Mouse (Mus musculus): ENCODE results near the gene Cmtm4.

Cmtm4 gene

DNA sequence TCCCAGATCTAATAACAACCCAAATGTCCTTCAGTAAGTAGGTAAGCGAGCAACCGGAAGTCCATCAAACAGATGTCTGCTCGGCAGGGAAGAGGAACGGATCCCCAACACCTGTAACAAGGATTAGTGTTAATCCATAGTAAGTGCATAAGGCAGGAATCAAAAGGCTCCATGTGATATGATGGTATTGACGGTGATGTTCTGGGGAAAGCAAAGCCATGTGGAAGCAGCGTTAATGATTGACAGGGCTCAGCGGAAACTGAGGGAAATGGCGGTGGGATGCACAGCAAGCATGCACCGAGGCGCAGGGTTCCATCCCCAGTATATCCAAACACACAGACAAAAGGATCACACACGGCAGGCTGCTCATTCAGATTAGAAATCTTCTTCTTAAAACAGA, 21.3 kb downstream of the Cmtm4 start:
- no peak for DNase-seq

DNA sequence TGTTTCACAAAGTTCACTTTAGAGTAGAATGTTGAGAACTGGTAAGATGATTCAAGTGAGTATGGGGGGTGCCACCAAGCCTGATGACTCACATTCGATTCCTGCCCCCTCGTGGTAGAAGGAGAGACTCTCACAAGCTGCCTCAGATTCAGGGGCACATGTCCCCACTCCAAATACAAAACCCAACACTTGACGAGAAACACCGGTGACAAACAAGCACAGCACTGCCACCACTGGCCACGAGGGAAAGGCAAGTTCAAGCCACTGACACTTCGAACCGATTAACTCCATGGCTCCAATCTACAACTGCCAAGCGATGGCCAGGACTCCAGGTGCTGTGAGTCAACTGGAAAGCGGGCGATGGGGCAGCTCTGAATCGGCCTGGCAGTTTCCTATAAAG, 21.8 kb downstream of the Cmtm4 start:
- peak; percentile 39 for DNase-seq

DNA sequence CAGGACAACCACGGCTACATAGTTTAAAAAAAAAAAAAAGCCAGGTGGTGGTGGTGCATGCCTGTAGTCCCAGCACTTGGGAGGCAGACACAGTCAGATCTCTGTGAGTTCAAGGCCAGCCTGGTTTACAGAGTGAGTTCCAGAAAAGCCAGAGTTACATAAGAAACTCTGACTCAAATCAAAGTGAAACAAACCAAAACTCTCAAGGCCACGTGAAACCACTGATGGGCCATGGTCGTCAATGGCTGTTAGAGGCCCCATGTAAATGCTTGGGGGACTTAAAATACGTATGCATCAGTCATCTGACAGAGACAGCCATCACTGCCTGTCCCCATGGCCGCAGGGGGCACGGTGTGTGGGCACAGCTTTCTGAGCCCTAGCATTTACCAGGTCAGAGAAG, 24.5 kb downstream of the Cmtm4 start:
- DNase-seq: no peak

DNA sequence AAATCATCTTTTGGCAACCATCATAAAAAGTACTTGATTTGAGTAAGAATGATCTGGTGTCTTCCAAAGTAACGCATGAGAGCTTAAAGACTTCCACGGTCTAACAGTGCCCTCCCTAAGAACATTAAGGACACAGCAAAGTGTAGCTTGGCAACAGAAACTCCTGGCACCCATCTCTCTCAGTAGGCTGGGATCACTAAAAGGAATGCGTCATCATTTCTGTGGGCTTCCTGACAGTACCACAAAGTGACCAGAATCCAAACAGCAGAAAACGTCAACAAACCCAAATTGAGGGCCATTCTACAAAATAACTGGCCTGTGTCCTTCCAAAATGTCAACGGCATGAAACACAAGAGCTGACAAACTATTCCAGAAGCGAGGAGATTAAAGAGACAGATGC, 25.5 kb downstream of the Cmtm4 start:
- no peak for DNase-seq

DNA sequence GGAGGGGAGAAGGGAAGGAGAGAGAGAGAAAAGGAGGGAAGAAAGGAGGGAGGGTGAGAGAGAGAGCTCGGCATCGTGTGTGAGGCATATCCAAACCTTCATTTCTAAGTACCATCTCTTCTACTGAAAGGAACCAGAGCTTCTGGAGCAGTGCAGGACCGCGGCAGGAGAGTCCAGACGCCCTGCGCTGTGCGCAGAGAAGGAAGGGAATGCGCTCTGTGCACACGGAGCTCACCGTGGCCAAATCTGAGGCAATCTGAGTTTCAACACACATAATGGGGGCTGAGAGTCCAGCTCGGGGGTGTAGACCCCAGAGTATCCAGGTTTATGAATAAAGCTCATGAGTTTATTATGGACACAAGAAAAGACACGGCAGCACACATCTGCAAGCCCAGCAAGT, 26.0 kb downstream of the Cmtm4 start:
- no peak for DNase-seq

DNA sequence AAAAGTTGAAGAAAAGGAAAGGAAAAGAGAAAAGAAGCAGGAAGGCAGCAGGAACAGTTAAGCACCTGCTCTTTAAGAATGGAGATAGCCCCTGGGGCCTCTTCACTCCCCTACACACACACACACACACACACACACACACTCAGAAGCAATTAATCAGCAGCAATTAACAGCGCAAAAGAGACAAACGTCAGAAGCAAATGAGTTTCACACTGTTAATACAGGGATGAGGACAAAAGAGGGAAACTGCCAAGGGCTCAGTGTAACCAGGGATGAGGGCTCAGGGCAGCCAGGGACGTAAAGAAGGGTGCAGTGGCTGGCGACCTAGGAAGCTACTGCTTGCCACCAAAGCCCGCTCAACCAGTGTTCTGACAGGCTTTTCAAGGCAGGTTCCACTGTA, 28.2 kb downstream of the Cmtm4 start:
- no peak for DNase-seq

DNA sequence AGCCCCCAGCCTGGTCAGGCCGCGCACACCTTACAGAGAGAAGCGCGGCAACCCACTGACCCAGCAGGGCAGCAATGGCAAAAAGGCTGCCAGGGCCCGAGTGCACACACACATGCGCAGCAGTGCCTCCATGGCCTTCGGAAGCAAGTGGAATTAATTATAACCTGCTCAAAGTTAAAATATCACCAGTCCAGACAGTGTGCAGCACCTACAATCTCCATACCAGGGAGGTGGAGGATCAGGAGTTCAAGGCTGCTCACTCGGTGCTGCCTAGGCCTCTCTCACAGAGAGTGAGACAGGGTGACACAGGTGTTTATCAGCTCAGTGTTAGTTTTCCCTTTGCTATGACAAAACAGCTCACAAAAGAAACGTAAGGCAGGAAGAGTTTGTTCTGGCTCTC, 29.9 kb downstream of the Cmtm4 start:
- DNase-seq: no peak

DNA sequence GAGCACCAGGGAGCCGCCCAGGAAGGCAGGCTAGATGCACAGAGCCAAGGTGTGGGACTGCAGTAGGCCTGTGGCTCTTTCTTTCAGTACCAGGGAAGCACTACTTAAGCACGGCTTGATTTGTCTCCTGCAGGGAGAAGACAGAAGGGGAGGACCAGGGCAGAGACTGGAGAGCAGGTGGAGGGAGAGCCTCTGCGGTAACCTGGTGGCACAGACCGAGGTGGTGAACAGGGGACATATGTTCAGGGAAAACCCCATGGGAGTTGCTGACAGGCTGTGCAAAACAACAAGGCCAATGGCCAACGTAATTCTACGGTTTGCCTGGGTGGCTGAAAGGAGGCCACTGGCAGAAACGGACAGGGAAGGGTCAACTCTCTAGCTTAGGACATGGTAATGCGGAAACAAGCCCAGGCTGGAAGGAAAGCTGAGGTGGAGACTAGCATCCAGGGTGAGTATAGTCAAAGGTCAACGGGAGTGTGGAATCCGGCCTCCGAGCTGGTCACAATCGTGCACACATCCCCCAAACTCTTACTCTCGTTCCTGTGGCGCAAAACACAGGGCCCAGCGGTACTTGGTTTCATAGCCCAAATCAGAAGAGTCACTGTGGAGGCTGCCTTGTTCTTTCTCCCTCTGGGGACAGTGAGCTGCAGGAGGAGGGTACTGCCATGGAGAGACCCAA, 35.7 kb downstream of the Cmtm4 start:
- DNase-seq: no peak

DNA sequence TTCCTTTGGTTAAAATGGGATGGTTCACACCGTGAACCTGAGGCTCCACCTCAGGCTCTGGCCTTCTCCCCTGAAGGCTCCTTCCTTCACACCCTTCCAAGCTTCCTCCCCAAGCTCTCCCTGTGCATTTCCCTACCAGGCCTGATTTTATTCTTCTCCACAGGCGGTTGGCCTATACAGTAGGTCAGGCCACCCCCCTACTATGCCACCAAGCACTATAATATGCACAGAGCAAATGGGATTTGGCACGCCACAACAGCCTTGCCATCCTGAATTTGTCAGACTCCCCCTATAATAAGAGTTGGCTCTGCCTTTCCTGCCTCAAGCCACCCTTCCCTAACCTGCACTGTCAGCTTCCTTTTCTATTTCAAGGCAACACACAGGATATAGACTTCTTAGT, 37.0 kb downstream of the Cmtm4 start:
- no peak for DNase-seq

DNA sequence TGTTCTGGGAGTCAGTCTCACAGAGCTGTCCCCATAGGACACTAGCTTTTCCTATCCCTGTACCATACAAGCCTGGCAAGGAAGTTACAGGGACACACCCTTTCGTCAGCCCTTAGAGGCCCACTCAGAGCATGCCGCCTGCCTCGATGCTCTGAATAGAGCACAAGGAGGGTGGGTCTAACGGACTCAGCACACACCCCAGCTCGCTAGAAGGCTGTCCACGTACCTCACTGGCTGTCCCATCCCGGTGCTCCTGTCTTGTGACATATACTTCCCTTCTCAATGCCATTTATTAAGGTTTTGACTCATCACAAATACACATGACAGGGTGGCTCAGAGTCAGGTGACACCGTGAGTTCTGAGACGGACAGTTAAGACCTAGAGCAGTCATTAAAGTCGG, 41.1 kb downstream of the Cmtm4 start:
- no peak for DNase-seq

DNA sequence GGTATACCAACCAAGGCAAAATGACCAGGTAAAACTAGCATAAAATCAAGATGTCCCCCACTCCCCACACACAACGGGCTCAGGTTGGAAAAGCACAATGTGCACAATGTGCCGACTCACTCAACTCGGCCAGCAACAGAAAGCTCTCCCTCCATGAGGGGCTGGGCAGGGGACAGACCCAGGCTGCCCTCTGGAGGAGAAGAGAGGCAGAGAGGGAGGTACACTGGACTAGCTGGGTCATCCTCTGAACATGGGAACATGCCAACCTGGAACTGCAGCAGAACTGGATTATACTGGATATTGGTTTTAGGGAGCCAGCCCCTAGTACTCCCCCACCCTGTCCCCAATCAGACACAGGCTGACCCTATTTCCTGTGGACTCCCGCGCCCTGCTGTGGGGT, 42.4 kb downstream of the Cmtm4 start:
- no peak for DNase-seq

DNA sequence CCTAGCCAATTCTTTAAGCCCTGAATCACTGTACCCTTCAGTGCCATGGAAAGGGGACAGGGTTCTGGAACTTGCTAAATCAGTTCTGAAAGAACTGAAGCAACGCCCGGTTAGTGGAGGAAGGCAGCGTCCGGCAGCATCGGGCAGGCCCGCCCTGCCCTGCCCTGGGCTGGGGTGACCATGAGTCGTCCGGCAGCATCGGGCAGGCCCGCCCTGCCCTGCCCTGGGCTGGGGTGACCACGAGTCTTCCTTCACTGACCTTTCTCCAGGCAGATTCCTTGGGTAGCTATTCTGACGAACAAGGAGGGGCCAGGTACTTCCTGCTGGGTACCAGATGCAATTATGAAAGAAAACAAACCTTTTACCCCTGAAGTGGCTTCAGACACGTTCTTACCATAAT, 45.6 kb downstream of the Cmtm4 start:
- no peak for DNase-seq

DNA sequence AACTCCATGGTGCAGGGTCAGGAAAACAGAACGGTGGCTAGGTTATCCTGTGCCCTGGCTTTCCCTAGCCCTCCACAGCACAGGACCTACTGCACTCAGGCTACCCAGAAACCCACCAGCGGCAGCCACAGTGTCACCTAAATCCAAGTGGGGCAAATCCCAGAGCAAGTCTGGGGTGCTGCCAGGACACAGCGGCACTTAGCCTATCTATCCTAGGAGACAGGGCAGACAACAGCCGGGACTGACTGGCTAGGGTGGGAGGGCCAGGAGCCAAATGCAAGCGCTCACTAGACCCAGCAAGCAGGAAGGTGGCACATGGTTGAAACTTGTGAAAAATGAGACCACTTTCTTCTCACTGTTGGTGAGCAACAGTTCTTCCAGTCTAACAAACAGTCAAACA, 46.6 kb downstream of the Cmtm4 start:
- no peak for DNase-seq

DNA sequence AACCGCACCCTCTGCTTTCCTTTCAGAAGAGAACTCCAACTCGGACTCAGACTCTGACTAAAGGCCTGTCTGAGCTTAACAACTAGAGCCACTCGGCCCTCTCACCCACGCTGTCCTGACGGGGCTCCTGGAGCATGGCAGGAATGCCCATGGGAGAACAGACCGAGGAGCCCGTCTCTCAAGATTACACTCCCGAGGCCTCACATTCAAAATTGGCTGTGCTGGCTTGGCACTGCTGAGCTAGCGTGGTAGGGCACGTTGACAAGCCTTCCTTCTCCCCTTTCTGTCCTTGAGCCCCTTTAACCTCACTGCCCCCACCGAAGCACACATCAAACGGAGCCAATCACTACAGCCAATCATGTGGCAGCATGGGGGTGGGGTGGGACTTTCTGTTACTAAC, 48.9 kb downstream of the Cmtm4 start:
- no peak for DNase-seq

DNA sequence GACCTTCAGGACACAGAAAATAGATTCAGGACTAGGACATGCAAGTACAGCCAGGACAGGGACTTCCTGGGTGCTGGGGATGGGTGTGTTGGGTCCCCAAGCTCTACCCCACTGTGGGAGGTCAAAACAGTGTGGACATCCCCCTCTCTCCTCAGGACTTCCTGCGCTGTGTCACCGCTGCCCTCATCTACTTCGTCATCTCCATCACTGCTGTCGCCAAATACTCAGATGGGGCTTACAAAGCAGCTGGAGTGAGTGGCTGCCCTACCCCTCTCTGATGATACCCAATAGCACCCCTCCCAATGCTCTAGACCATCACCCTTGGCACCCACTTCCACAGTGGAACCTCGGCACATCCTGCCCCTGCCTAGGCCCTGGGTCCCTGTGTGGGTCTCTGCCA, 51.0 kb downstream of the Cmtm4 start:
- no peak for DNase-seq

DNA sequence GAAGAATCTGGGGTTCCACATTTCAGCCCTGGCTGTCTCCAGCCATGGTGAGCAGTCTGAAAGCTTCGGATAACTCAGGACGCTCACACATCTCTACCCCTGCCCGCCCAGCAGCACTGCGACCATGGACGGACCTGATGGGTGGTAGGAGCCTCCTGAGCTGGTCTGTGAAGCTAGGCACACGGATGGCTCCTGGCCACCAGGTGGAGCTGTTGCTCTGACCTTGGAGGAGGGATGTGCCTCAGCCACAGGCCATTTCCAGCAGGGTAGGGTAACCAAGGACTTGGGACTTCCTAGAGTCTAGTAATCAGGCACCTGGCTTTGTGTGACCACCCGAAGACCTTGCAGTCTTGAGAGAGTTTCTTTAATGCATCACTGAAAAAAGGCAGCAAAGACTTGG, 51.6 kb downstream of the Cmtm4 start:
- peak; percentile 84 for DNase-seq

DNA sequence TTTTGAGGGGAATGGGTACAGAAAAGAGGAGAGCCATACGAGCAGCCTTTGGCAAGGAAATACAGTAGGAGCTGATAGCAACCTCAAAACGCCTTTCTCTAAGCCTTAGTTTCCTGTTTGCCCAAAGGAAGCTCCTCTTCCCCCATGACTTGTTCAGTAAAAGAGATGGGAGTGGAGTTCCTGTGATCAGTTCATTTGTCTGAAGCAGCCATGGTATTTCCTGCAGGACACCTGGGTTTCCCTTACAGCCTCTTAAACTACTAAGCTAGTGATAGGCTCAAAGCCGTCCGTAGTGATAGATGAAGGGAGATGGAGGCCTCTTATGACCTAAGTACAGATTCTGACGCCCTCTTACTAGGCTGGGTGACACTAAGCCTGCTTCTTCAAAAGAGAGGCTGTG, 53.2 kb downstream of the Cmtm4 start:
- no peak for DNase-seq

DNA sequence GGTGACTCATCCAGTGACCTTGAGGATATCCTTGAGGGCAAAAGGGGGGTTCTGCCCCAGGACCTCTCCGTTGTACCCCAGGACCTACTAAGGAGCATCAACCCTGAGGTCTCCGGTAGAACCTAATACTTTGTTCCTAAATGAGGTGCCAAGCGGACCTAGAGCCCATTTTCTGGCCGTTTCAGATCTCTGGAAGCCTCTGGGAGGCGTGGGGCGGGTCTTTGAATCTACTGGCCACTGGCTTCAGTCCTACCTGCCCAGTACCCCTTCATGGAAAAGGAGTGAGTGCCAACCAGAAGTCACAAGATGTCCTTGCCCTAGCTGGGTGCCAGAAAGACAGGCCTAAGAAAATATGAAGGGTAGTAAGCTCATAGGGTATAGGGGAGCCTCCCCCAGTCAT, 53.9 kb downstream of the Cmtm4 start:
- DNase-seq: no peak

DNA sequence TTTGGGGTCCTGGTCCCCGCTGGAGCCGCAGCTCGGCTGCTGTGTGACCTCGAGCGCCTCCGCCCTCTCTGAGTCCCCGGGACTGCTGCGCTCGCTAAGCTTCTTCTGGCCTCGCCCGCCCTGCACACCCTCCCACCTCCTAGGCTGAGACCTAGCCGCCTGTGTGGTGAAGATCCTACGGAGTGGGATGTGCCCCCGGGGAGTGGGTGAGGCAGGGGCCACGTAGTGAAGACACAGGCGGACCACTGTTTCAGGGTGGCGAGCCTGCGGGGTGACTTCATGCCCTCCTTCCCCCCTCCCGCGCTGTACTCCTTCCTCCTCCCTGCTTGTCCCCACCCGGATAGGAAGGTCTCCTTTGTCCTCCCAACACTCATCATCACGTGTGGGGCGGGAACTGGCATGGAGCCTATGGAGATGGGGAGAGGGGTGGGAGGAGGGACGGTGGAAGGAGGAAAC, 54.5 kb downstream of the Cmtm4 start:
- no peak for DNase-seq

DNA sequence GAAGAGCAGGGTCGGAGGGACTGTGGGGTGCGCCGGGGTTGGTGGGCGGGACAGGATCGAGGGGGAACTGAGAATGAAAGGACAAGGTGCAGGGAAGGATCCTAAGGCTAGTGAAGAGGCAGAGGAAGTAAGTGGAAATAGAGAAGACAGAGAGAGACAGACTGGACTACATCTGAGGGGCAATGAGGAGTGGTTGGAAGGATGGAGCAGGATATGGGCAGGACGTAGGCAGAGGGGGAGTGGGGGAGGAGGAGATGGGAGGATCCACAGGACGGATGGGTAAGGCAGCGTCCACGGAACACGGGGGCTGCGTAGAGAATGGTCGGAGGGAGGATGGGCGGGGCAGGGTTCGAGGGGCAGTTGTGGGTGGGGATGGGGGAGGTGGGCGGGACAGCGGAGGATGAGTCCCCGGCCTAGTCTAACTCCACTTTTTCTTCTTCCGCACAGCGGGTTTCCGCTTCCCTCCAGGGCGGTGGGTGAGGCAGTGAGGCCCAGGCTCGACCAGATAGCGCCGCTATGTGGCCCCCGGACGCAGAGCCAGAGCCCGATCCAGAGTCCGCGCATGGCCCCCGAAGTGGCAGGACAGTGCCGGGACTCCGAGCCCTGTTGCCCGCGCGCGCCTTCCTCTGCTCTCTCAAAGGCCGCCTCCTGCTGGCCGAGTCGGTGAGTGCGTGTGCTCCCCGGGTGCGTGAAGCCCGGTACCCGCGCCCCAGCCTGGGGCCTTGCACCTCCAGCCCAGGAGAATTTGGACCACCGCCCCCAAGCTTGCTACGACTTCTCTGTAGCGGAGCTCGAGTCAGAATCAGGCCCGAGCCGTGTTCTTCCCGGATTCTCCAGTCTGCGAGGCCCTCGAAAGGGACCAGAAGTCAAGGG, 55.1 kb downstream of the Cmtm4 start:
- peak; percentile 37 for DNase-seq

DNA sequence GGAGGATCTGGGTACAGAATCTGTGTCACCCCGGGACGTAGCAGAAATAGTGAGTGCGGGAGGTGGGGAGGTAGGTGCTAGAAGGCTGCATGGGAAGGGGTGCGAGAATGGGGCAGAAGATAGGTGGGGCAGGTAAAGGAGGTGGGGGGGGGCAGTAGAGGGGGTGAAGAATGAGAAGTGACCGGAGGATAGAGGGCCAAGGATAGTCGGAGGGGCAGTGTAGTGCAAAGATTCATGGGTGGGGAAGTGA, 55.7 kb downstream of the Cmtm4 start:
- no peak for DNase-seq

DNA sequence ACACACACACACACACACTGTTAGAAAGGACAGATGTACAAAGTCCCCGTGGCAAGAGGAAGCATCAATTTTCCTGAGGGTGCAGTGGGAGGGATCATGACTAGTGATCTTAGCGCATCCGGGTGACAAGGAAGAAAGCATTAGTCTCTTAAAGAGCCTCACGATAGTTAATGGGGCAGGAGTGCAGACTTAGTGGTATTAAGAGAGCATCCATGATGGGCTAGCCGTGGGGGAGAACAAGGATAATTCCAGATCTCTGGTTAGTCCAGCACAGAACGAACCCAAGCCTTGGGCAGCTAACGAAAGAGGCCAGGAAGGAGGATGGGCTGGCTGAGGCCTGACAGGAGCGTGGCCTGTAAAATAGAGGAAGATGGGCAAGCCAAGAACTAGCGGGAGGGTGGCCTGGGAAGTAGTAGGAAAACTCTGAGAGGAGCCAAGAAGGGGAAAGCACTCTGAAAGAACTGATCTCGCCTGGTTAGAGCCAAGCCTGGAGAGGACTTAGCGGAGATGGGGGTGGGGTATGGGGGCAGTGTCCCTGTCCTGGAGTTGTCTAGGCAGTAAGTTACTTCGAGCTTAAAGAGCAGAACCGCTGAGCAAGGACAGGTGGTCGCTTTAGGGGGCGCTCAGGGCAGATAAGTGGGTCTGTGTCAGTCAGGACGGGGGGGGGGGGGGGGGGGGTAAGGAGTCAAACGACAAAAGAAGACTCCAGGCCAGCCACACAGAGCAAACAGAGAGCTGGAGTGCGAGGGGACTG, 56.2 kb downstream of the Cmtm4 start, which contains the start of gene Cmtm3:
TSS of gene Cmtm3 (plus strand) at position 182 of the 754 bp plus-strand sequence.
- DNase-seq: peak; percentile 18

DNA sequence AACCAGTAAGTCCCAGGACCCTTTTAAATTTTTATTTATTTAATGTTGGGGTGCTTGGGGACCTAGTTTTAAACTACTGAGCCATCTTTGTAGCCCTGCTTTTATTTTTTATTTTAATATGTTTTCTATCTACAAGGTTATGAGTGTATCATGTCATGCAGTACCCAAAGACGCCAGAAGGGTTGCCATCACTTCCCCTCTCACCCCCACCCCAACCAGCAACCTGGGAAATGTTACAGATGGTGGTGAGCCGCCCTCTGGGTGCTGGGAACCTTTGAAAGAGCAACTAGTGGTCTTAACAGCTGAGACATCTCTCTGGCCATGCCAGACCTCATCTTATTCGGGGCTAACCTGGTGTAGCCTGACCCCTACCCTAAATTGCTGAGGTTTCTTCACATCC, 57.7 kb downstream of the Cmtm4 start:
- no peak for DNase-seq

DNA sequence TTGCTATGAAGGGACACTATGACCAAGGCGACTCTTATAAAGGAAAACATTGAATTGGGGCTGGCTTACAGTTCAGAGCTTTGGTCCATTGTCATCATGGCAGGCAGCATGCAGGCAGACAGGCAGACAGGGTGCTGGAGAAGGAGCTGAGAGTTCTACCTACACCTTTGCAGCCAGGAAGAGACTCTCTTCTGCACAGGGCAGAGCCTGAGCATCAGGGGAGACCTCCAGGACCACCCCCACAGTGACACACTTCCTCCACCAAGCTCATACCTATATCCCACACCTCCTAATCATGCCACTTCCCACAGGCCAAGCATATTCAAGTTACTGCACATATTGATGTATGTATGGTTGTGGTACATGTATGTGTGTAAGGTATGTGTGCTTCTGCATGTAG, 58.8 kb downstream of the Cmtm4 start:
- DNase-seq: no peak

Data from right cerebral cortex, adult 18-20 months (tissue).